Mouse (Mus musculus) midbrain, postnatal 0 days (tissue): ENCODE data around the gene Mrpl41. TPM values are rescaled to one million over a fixed set of nuclear protein-coding genes. Genes with fewer than 3 reads are reported as not detected.

ENCODE experiments used
- ATAC-seq: fragments of 200-750 bp; cut with Nextera tagmentation; 2 replicates; pipeline ENCODE4 v1.8.0; 2017; ENCODE audit warnings: moderate number of reproducible peaks, mild to moderate bottlenecking, moderate TSS enrichment, moderate library complexity; ENCODE audit not compliant: low FRiP score
- DNase-seq: peaks from one replicate; pipeline ENCODE4 v3.0.0-alpha.2; 2015; ENCODE audit warnings: low spot score
- H3K27ac ChIP-seq: fragments of 300-500 bp; sonication (generic); 2 replicates; pipeline ENCODE4 v1.5.1; 2014; ENCODE audit warnings: low read depth, mild to moderate bottlenecking, low read length, mixed read lengths
- H3K27me3 ChIP-seq: fragments of 300-500 bp; sonication (generic); 2 replicates; pipeline ENCODE4 v1.6.1; 2014; ENCODE audit warnings: low read length, control low read depth, mixed read lengths; ENCODE audit not compliant: insufficient read depth
- H3K36me3 ChIP-seq: fragments of 300-500 bp; sonication (generic); 2 replicates; pipeline ENCODE4 v1.6.1; 2014; ENCODE audit warnings: low read length, control low read depth, mixed read lengths; ENCODE audit not compliant: insufficient read depth
- H3K4me1 ChIP-seq: fragments of 300-500 bp; sonication (generic); 2 replicates; pipeline ENCODE4 v1.6.1; 2014; ENCODE audit warnings: mild to moderate bottlenecking, control low read depth, antibody characterized with exemption, low read length, mixed read lengths; ENCODE audit not compliant: insufficient read depth
- H3K4me2 ChIP-seq: fragments of 300-500 bp; sonication (generic); 2 replicates; pipeline ENCODE4 v1.6.1; 2014; ENCODE audit warnings: low read depth, mild to moderate bottlenecking, low read length, mixed read lengths; ENCODE audit not compliant: poor library complexity, severe bottlenecking
- H3K4me3 ChIP-seq: fragments of 300-500 bp; sonication (generic); 2 replicates; pipeline ENCODE4 v1.5.1; 2014; ENCODE audit warnings: low read depth, mild to moderate bottlenecking, low read length, moderate library complexity
- H3K9ac ChIP-seq: fragments of 300-500 bp; sonication (generic); replicated peaks from 2 replicates; pipeline ENCODE4 v1.6.1; 2014; ENCODE audit warnings: mild to moderate bottlenecking, low read length, moderate library complexity, mixed read lengths; ENCODE audit not compliant: poor library complexity, severe bottlenecking
- H3K9me3 ChIP-seq: fragments of 300-500 bp; sonication (generic); 2 replicates; pipeline ENCODE4 v1.6.1; 2016; ENCODE audit warnings: low read length, control low read depth
- CTCF ChIP-seq: IDR thresholded peaks from 2 replicates; pipeline ENCODE4 v1.5.1; 2016; ENCODE audit warnings: antibody characterized with exemption, mild to moderate bottlenecking
- WGBS: fragments of 180-500 bp; shearing (Covaris S2); extraction: QIAGEN DNeasy Blood & Tissue Kit; methylation state at CpG from one replicate; pipeline ENCODE4 v1.1.7; 2014; 5-methylcytosine and 5-hydroxymethylcytosine counted together
- polyA plus RNA-seq: library from polyadenylated mRNA; unstranded; fragments of >200 nt; fragmentation: Nextera tagmentation; extraction: Ambion mirVana; gene quantifications from 2 replicates; pipeline ENCODE4 v1.2.1, GENCODE M21; 2015
- total RNA-seq: library from RNA; depleted of rRNA; stranded (reverse); fragments of >200 nt; gene quantifications from 2 replicates; pipeline ENCODE4 v1.2.3, GENCODE M21; 2014; rRNA removed

Gene Mrpl41
- total RNA-seq (62.6 and 68.1 TPM in 2 replicates), polyA plus RNA-seq (183 and 197 TPM in 2 replicates)

DNA sequence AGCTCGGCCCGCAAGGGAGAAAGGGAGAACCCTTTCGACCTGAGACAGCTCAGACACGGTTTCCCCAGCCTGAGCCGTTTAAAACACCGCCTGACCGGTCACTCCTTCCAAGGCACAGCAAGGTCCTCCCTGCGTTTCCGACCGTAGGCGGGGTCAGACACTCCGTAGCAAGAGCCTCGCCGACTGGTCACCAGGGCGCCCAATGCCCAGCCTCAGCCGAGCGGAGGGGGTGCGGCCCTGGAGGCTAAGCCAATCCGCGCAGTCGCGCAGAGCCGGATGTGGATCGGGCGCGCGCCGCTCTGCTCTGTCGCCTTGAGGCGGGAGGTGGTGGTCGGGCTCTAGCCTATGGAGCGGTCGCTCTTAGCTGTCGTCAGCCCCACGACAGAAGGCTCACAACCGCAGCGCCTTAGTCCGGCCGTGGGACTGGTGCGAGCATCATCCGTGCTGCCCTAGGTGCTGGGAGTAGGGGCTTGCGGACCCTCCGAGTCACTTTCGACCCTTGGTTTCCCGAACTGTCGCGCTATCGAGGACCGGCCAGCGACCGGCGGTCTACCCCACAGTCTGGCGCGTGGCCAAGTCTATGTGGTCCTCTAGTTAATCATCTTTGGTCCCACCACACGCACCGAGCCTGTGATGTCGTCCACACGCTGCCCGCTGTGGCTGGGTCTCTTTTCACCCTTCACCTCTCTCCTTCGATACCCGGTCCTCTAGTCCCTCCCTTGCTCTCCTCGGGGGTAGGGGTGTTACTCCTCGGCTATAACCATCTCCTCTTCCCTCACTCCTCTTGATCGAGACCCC lies at the start of gene Mrpl41:
Gene Mrpl41, minus strand, starts transcription at position 193 of the 798 bp plus-strand sequence.
- ATAC-seq: peak; percentile 100
- under 1% methylated on average over 62 of the region's 64 CpGs for WGBS
- H3K4me1 ChIP-seq: peaks cover 3% of the 10 kb centered on the region; the same call in 1 of the 2 replicates

GRCm38 (mm10) chr2:25022678-25023077 lies 47.8 kb upstream of the Mrpl41 start:
- 83% methylated on average over 1 of the region's 1 CpGs for WGBS
- peak; percentile 32; the same call in 1 of the 2 replicates for TF ChIP-seq CTCF
- H3K4me2 ChIP-seq: no peak overlapping the region
- no peak for DNase-seq
- no peak overlapping the region for H3K4me3 ChIP-seq
- H3K4me1 ChIP-seq: no peaks in the 10 kb centered on the region
- 0 out of 2 replicates have a peak, but pooled peaks cover 3% of the 10 kb centered on the region for H3K36me3 ChIP-seq
- H3K9me3 ChIP-seq: no peaks in the 10 kb centered on the region
- H3K27ac ChIP-seq: no peak overlapping the region
- H3K9ac ChIP-seq: no peak overlapping the region
- no peak for ATAC-seq
- H3K27me3 ChIP-seq: no peaks in the 10 kb centered on the region

More for the DNA sequence above, at the start of gene Mrpl41:
- Histone ChIP-seq H3K9ac (peak within 1 kb of the TSS; percentile 72), H3K4me2 (peak within 1 kb of the TSS; percentile 94), H3K9me3 (no peaks in the 10 kb centered on the region), H3K4me3 (peak within 1 kb of the TSS; percentile 48), H3K27ac (peak within 1 kb of the TSS; percentile 84), H3K36me3 (peaks cover 9% of the 10 kb centered on the region), H3K27me3 (no peaks in the 10 kb centered on the region)
- peak; percentile 99 for DNase-seq
- TF ChIP-seq CTCF: no peak

DNA sequence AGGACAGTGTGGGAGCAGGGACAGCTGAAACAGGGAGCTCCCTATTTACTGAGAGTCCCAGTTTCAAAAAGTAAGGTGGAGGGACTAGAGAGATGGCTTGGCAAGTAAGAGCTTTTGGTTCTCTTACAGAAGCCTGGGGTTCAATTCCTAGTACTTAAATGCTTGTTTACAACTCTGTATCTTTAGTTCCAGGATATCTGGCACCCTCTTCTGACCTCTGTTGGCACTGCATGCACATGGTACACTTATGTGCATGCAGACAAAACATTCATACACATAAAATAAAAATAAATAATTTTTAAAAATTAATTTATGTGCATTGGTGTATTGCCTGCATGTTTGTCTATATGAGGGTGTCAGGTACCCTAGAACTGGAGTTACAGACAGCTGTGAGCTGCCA lies 33.4 kb upstream of the Mrpl41 start:
- H3K36me3 ChIP-seq: no peaks in the 10 kb centered on the region
- H3K4me1 ChIP-seq: no peaks in the 10 kb centered on the region
- no peaks in the 10 kb centered on the region for H3K27me3 ChIP-seq
- H3K9me3 ChIP-seq: no peaks in the 10 kb centered on the region
- no peak for TF ChIP-seq CTCF
- H3K4me2 ChIP-seq: no peak overlapping the region
- no peak for DNase-seq
- H3K9ac ChIP-seq: no peak overlapping the region
- H3K4me3 ChIP-seq: no peak overlapping the region
- H3K27ac ChIP-seq: no peak overlapping the region
- no peak for ATAC-seq

DNA sequence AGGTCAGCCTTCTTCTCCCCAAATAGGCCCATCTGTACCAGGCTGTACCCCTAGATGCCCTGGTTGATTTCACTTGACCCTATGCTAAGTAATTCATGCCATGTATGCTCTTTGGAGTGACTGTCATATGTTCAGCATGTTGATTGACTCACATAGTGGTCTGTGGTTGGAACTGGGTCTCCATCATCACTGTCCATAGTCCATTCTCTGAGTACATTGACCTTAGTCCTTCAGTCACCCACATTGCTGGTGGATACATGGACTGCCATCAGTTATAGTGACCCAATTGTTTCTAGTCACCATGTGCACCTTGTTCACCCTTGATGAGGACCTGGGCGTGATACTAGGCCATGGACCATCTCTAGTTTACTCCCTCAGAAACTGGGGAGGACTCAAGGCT lies 31.9 kb upstream of the Mrpl41 start:
- no peak overlapping the region for H3K27ac ChIP-seq
- H3K9ac ChIP-seq: no peak overlapping the region
- WGBS: 94% methylated on average over 1 of the region's 1 CpGs
- DNase-seq (no peak), ATAC-seq (no peak)
- no peak for TF ChIP-seq CTCF
- no peaks in the 10 kb centered on the region for H3K27me3 ChIP-seq
- H3K4me2 ChIP-seq: no peak overlapping the region
- H3K9me3 ChIP-seq: no peaks in the 10 kb centered on the region
- H3K4me1 ChIP-seq: no peaks in the 10 kb centered on the region
- H3K4me3 ChIP-seq: no peak overlapping the region
- H3K36me3 ChIP-seq: no peaks in the 10 kb centered on the region

DNA sequence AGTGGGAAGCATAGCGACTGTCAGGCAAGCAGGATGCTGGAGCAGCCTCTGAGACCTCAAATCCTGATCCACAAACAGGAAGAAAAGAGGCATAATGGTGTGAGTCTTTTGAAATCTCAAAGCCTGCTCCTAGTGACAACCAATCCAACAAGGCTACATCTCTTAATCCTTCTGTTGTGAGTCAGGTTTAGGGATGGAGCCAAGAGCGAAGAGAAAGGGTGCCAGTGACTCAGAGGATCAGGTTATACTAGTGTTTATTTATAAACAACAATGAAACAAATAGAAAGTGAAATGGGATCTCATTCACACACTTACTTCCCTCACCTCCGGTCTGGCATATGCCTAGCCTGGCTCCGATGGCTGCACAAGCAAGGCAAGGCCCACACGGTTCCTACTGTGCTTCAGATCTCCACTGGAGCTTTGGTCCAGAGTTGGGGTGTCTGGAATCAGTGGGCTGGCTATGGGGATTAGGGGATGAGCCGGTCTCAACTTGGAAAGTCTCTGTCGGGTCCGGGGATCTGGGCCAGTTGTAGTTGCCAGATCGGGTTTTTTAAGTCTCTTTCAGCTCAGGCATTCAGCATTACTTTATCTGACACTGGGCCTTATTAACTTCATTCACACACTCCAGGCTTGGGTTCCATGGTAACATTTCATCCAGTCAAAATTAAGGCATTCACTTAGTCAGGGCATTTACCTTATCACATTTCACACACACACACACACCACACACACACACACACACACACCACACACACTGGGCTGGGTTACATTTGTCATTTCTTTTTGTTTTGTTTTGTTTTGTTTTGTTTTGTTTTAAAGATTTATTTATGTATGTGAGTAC lies 29.3 kb upstream of the Mrpl41 start:
- Histone ChIP-seq H3K4me1 (no peaks in the 10 kb centered on the region), H3K9ac (no peak overlapping the region), H3K4me2 (no peak overlapping the region), H3K4me3 (no peak overlapping the region), H3K9me3 (no peaks in the 10 kb centered on the region), H3K27ac (no peak overlapping the region), H3K36me3 (no peaks in the 10 kb centered on the region), H3K27me3 (no peaks in the 10 kb centered on the region)
- peak; percentile 21 for DNase-seq
- ATAC-seq: 0 out of 2 replicates have a peak, but pooled peaks have one; percentile 47
- no peak for TF ChIP-seq CTCF
- WGBS: 29% methylated on average over 9 of the region's 9 CpGs
